Mouse (Mus musculus) embryo, embryonic 11 days (tissue): Measurements from ENCODE around the gene Rgs7.

Source experiments
- DNase-seq: peaks from one replicate; pipeline ENCODE4 v3.0.0-alpha.2; 2015

Gene Rgs7

DNA sequence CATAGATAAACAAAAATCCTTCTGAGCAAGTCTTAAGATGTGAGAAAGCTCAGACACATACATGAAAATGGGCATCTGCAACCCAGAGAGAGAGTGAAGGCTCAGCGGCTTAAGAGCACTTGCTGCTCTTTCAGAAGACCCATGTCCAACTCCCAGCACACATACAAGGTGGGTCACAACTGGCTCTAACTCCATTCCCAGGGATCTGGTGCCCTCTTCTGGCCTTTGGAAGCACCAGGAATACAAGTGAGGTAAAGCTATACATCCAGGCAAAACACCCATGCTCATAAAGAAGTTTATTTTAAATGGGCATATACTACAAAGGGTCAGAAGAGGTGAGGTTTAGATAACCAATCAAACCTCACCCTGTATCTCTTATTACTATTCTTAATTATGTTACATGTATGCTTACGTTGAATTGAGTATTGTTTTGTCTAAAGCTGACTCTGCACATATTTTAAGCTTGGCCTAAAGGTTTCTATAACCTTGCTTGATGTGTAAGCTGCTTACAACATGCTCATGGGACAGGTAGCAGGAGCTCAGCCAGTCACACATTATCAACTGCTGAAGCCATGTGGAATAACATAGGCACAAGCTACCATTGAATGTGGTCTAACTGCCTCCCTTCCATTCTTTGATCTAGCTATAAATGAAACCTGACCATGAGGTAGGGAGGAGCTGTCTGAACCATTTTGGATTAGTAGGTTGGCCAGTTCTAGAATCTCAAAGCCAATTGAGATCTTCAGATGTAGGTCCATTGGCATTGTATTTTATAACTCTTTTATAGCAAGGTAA is 192.5 kb downstream of the Rgs7 start:
- no peak for DNase-seq

DNA sequence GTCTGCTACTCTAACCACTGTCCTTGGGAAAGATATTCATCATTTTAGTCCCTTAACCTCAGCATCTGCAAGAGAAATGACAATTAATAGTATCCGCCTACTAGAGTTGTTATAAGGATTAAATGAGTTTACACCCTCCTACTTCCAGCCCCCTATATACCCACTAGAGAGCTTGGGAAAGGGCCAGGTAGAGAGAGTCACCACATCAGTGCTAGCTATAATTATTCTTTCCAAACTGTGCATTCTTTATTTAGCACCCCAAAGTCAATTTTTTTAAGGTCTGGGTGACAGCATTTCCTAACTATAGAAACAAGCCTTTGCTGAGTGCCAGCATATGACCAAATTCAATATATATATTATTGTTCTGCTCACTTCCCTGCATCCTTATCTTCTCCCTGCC is 195.4 kb downstream of the Rgs7 start:
- no peak for DNase-seq

DNA sequence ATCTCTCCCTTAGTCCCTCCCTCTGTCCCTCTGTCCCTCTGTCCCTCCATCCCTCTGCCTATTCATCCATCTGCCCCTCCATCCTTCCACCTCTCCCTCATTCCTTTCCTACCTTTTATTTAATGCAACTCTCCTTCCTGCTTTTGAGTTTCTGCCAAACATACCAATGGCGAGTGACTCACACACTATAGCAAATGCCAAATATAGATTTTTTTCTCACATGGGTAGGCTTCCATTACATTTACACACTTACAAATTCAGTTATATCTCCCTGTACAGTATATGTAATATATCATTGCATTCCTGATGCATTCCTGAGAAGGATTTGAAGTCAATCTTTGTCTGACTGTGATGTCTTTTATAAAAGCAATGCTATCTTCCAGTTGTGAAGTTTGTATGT is 202.2 kb downstream of the Rgs7 start:
- no peak for DNase-seq

DNA sequence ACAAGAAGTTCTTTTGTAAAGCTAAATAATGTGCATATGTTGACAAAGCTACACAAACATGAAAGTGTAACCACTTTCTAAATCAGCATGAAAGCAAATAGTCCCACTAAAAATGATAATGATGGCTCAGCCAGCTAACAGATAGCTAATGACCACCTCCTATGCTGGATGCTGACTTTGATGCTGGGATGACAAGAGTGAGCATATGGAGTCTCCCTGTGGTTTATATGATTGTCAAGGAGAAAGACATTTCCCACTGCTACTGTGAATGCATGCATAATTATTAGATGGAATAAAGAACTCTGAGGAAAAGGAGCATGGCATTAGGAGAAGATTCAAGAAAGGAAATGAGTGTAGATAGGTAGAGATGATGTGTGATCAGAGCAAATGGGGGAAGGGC is 230.0 kb downstream of the Rgs7 start:
- DNase-seq = no peak

DNA sequence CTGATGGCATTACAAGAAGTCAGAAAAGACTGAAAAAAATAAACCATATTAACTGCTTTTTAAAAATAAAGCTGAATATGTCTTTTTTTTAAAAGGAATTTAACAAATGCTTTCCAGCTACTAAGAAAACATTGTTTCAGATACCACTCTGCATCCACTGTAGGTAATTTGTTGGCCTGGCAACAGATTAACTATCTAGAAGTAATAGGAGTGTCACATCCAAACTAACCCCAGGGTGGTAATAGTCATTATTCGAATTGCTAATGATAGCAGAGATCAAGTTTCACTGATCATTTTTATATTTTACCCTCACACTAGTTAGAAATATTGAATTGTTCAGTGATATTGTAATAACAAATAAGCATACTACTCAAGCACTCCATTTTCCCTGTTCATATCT is 232.9 kb downstream of the Rgs7 start:
- DNase-seq = no peak

DNA sequence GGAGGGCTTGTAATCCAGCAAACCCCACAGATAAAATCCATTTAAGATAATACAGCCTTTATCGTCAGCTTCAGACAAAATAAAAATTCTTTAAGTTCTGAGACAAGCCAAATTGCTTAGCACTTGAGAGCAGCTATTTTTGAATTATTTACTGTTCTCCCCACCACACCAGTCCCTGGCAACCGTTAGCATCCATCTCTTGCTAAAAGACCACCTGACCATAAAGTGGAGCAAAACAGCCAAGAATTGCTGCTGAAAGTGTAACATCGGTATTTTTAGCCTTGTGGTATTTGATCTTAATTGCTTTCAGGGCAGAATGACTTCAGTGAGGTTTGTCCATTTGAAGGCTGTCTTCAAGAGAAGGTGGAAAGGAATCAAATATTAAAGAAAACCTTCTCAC is 237.1 kb downstream of the Rgs7 start:
- no peak for DNase-seq

DNA sequence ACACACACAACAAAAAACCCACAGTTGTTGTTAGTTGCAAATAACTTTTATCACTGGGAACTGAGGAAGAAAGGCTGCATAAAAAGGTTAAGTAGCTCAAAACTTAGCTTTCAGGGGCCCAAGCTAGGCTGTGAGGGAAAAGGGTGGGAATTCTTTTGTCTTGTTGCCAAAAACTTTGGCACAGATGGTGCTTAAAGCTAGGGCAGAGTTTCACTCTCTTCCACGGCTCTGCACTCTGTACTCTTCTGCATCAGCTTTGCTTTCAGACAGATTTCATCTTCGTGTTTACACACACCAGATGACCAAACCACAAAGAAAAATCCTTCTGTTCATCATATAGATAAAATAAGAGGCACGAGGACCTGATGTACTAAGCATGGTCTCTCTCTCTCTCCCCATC is 237.6 kb downstream of the Rgs7 start:
- no peak for DNase-seq

DNA sequence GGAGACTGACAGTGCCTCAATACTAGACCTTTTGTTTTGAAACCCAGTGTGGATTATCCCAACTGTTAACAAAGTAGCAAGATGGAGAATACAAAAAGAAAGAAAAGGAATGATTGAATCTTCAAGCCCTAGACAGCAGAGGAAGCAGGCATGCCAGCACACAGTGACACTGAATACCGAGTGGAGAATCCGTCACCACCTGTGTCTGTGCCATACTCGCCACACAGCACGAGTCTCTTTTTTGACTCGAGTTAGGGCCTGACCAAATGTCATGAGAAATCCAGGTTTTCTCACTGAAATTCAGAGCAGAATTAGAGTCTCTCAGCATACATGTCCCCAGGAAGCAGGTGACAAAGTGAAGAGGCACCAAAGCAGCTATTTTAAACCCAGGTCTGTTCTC is 250.2 kb downstream of the Rgs7 start:
- no peak for DNase-seq

DNA sequence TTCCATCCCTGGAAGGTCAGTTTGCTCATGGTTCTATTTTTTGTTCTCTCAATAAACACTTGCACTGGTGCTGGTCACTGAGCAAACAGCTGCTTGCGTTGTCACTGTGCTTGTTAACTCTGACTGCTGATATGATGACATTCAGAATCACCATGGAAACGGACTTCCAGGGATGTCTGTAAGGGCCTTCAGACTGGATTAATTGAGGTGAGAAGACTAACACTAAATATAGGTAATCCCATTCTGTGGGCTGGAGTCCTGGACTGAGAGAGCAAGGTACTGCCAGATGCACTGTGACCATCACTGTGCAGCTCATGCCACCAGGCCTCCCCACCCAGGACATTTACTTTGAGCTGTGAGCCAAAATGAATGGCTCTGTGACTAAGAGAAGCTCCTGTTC is 252.2 kb downstream of the Rgs7 start:
- DNase-seq = no peak

DNA sequence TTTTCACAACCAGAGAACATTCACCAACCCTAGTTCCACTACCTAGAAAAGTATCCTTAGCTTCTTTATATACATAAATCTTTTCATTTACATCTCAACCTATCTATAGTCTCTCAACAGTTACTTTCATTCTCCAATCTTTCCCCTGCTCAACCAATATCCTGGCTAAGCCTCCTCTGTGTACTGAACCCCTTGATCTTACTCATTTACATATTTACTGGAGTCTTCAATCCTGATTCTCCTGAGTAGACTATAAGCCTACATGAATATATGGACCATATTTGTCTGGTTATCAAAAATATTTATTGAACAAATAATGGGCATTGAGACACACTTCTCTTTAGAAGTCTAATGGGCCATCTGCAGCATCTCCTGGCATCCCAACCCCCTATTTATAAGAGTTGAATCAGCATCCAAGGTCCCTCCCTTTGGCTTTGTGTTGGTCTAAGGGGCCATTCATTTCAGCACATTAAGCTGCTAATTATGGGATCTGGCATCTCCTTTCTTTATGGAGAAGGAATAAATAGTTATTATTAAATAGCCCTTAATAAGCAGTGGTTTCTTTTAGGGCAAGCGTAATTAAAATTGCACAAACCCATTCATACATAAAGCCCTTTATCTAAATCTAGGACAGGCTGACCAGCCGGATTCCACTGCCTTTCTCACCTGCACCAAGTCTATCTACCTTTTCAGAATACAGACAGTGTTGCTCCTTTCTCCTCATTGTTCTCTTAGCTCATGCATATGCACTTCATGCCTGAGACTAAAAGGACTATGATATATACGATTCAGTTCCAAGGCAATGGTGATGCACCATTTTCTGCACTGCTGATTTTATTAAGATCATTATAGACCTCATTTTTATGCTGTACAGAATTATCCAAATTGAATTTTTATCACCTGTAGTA is 270.5 kb downstream of the Rgs7 start:
- no peak for DNase-seq

DNA sequence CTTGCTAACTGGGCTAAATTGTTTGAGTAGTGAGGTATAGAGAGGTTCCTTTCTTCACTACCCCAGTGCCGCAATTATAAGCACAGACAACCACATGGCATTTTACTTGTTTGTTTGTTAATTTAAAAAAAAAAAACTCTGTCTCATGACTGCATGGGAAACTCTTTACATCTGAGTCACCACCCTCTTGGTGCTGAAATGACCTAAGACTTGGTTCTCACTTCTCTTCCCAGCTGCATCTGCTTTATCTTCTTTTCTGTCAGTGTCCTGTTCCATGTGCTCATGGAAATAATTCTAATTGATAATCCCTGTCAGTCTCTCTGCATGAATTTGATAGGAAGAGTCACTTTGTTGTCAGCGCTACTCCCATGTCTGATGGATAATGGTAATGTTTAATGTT is 272.7 kb downstream of the Rgs7 start:
- no peak for DNase-seq

DNA sequence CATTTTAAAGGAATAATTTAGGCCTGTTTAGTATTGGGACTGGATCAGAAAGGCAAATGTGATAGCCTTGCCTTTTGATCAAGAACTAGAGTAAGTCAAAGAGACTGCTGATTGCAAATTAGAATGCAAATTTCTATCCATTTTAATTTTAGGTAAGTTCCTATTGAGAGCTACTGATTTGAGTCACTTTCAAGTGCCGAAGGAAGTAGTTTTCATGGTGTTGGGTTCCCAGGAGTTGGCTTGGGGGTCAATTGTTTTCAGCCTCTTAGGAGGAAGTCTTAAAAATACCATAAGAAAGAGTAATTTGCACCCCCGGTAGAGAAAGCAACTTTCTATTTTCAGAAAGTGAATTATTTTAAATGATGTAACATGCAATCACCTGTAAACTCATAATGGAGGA is 285.3 kb downstream of the Rgs7 start:
- no peak for DNase-seq

DNA sequence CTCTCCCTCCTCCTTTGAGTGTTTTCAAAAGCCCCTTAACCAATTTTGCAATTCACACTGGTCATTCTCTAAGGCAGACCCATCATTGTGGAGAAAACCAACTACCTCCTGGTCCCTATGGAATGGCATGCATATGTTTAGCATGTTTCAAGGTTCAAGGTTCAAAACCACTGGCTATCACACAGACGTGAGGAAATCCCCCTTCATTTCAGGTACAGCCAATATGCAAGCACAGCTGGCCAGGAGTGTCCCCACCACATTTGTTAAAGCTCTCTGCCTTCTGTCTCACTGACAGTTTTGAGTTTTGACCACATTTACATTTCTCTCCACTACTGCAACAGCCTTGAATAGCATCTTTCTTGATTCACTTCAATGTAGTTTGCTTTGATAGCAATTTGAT is 286.7 kb downstream of the Rgs7 start:
- no peak for DNase-seq

DNA sequence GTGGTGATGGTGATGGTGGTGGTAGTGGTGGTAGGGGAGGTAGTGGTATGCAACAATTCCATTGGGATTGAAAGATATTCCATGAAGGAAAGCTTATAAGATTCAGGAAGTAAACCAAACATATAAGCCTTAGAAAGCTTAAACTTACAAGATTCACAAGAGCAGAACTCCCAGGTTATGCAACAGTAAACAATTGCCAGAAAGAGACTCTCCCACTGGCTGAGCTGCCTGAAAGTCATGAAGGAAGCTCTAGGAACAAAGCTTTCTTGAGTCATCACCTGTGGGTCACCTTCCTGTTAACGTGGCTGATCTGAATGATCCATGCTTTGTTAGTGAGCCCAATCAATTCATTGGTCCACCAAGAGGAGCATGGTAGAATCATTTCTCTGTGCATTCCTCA is 288.8 kb downstream of the Rgs7 start:
- DNase-seq = no peak

DNA sequence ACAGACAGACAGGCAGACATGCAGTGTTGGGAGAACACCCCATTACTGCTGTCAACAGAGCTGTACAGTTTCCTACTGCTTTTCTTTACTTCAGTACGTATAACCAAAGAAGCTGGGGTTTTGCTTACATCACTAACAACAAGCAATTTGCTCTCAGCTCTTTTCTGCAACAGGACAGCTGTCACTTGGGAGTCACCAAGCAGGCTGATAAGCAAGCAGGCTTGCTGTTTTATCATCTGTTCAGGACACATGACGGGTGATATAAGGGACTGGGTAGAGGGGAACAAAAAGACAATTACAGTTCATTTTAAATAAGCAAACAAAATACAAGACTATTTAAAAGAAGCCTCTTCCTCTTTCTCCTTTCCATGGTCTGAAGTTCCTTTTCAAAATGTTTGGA is 289.4 kb downstream of the Rgs7 start:
- DNase-seq = no peak

DNA sequence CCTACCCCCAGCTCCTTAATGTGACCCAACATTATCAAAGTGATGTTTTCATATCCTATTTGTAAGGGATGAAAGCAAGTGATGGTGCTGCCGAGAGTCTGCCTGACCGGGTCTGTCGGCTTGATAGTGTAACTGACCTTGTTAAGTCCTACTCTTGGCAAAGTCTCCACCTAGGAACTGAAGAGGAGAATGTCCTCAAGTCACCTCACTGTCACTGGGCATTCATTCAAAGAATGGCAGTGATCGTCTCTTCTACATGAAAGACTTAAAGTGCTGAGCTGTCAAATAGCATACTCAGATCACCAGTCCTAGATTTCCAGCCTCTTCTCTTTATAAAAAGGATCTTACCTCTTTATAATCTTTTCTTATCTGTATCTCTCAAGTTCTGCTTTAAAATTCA is 293.4 kb downstream of the Rgs7 start:
- no peak for DNase-seq

DNA sequence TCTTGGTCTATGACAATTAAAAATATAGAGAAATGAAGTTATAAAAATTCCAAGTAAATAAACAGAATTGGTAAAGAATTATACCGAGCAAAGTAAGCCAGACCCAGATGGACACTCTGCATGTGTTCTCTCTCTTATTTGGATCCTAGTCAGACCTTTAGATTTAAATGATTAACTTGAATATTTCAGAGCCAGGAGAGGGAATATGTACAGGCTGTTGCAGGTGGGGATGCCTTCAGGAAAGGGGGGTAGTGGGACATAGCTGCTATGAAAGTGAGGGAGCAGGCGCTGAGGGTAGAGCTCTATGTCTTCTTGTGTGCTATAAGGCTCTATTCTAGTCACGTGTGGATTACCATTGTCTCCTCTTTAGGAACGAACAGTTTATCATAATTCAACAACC is 296.5 kb downstream of the Rgs7 start:
- DNase-seq = no peak

DNA sequence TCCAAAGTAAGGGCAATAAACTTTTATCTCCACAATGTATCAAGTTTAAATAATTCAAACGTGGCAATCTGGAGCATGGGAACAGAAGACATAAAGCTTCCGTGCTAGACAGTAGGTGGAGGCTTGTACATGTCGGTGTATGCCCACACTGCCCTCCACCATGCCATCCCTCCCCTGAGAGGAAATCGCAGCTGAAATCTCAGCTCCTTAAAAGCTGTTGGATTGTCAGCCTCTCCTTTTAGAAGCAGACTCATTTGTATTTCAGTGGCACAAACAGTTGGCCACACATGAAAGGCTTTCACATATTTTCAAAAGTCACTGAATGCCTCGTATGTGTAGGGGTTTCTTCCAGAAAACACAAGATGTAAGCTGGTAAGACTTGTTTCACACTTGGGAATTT is 304.1 kb downstream of the Rgs7 start:
- DNase-seq = no peak

DNA sequence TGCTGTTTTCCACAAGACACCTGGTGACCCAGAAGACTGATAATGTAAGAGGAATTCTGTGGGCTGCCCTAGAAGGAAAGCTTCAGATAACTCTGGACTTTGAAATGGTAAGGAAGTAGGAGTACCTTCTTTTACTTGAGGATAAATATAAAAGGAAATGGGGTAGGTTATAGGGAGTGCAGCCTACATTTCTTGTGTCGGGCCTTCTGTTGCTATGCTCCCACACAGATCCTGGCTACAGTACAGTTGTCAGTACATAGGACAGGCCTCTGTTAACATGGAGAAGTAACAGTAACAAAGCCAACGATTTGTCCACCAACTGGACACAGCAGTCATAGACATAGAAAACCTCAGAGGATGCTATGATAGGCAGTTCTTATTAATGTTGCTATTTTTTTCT is 307.1 kb downstream of the Rgs7 start:
- DNase-seq = no peak

DNA sequence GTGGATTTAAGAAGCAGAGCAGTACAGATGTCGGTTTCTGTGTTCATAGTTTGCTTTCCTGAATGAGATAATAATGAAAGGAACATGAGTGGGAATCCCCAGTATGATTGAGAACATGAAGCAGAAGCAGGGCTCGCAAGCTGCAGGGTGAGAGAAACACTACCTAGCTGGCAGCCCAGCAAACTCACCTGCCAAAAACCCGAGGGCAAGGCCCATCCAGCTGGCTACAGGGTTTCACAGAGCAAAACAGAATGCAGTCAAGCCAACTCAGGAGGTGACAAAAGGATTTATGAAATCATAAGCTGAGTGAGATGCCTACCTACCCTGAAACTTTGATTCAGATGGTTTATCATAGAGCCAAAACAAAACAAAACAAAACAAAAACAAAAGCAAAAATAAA is 307.6 kb downstream of the Rgs7 start:
- DNase-seq = no peak

DNA sequence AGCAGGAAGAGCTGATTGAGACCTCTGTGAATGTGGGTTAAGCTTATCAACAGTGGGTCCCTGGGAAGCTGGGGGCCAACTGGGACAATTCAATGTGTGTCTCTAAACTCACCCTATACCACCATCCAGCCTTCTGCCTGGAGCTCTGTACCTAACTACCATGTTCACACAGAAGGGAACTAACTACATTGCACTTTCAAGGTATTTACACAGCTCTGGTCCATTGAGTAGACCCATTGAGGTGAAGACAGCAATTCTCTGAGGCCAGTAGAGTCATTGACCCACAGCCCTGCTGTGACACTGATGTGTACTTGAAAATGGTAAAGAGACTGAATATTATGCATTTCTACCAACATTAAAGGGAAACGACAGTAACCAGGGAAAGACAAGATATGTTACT is 313.6 kb downstream of the Rgs7 start:
- DNase-seq = no peak

DNA sequence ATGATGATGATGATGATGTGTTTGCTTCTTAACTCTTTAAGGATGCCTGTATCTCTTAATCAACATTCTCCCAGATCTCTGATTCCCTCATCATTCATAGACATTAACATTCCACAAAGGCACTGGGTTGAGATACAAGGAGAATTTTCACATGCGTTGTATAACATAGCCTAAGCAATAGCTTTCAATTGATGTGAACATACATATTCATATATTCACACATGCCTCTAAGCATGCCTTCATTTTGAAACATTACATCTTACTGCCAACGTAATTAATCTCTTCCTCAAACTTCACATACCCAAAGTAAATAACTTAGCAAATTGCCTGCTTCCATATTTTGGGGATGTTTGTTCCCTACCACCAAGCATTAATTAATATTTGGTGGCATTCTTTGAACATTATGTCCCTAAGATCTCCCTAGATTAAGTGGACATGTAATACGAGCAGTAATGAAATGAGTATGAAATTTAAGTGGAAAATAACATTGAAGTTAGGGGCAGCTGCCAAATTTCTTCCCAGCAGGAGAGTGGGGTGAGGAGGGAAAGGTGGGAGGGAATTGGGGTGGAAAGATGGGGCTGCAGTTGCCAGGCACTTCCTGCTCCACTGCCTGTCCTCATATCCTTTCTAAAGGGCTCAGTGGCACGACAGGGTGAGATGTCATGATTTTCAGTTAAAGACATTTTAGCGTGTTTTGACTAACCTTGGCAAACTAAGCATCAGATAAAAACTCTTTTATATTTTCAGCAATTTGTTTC is 317.2 kb downstream of the Rgs7 start:
- DNase-seq = no peak

DNA sequence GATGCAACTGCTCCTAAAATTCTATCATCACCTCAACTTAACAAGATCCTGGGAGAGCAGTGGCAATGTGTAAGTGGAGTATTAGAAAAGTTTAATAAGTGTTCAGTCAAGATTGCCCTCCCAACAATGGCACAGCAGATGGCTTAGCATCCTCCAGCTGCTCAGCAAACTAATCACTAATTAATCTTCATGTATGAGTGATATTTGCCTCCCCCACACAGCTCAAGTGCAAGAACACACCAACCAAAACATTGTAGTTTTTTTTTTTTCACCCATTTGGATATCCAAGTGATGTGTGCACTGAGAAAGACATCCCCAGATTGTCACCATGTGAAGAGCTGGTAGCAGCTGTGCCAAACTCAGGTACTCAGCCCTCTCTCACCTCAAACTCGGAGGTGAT is 336.8 kb downstream of the Rgs7 start:
- no peak for DNase-seq

DNA sequence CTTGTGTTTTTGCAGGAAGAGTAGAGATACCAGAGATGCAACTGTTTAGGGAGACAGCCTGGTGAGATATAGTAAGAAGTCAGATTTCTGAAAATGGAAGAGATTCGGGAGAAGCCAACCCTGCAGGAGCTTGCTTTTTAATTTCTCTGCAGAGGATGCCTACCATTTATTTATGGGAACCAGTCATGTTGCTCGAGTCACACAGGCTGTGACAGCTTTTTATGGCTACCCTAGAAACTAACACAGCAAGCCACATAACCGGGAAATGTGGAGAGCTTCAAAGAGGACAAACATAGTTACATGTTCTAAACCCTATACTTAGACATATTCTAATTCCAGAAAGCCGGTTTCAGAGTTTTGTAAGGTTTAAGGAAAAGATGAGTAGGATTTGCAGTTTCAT is 349.2 kb downstream of the Rgs7 start:
- no peak for DNase-seq
